In the genomic region with DNA sequence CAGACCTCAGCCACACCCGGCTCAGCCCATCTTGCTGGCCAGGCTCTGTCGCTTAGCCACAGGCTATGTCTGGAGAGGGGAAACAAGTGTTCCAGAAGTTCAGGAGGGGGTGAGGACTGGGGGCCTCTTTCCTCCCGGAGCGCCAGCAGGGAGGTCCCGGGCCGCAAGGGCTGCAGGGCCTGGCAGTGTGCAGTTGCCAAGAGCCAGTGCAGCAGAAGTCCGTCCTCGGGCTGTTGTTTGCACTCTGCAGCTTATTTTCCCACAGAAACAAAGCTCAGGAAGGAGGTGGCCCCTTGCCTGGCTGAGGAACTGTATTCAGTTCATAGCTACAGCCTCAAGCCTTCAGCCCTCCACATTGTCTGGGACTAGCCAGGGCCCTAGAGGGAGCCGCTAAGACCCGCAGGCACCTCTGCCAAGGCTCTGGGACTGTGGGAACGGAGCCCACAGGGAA, we compare ENCODE assay signal across 7 mouse cellular contexts. TPM values are rescaled to one million over a fixed set of nuclear protein-coding genes. Genes with fewer than 3 reads are reported as not detected.
DNase-seq lines count a peak whose midpoint lies in the region; ATAC-seq lines count a peak whose summit lies in the region.

No protein-coding gene starts in this region.

- H3K4me3 ChIP-seq in heart, embryonic 11.5 days (ENCODE audit: low read depth, low read length), result no peak overlapping the region
- H3K4me3 ChIP-seq in kidney, embryonic 15.5 days (replicated peaks), result no peak overlapping the region

- H3K27ac ChIP-seq in heart, embryonic 11.5 days (ENCODE audit: low read depth, low read length), result peak overlapping the region; percentile 92
- peak overlapping the region; percentile 96 for H3K27ac ChIP-seq in kidney, embryonic 15.5 days

- H3K27me3 ChIP-seq in heart, embryonic 11.5 days (ENCODE audit: control insufficient read depth, insufficient read depth, low read length), result no peaks in the 10 kb centered on the region; the same call in 1 of the 2 replicates
- peaks cover 3% of the 10 kb centered on the region; the same call in 1 of the 2 replicates for H3K27me3 ChIP-seq in kidney, embryonic 15.5 days

- H3K9me3 ChIP-seq in heart, embryonic 11.5 days (replicated peaks; ENCODE audit: control insufficient read depth, low read length), result no peaks in the 10 kb centered on the region
- H3K9me3 ChIP-seq in kidney, embryonic 15.5 days (replicated peaks), result no peaks in the 10 kb centered on the region

- peak; percentile 28 for DNase-seq in Muller cell, postnatal 12 days (ENCODE audit: inconsistent ontology term)
- DNase-seq in embryo, embryonic 10.5 days (ENCODE audit: low spot score), result peak; percentile 44
- peak; percentile 60 to 80 for DNase-seq in lung, postnatal 4 days
- no peak for DNase-seq in right cerebral cortex, postnatal 36 days (ENCODE audit: low spot score in 2 of 2)
- DNase-seq in c-Kit-positive CD71-positive TER-119-positive erythroid progenitor cells, embryonic 14.5 days (ENCODE audit: low spot score), result no peak

- 42% methylated on average over 11 of the region's 11 CpGs for WGBS in heart, embryonic 11.5 days (ENCODE audit: insufficient replicate concordance)
- WGBS in kidney, embryonic 15.5 days, result 32% methylated on average over 11 of the region's 11 CpGs

- H3K9ac ChIP-seq in heart, embryonic 11.5 days (ENCODE audit: low read depth, low read length), result peak overlapping the region; percentile 56
- H3K9ac ChIP-seq in kidney, embryonic 15.5 days, result peak overlapping the region; percentile 25; the same call in 1 of the 2 replicates

- H3K36me3 ChIP-seq in heart, embryonic 11.5 days (ENCODE audit: control insufficient read depth, insufficient read depth, low read length), result no peaks in the 10 kb centered on the region
- no peaks in the 10 kb centered on the region for H3K36me3 ChIP-seq in kidney, embryonic 15.5 days

- H3K4me1 ChIP-seq in heart, embryonic 11.5 days (ENCODE audit: control insufficient read depth, insufficient read depth, low read length), result peaks cover 77% of the 10 kb centered on the region
- H3K4me1 ChIP-seq in kidney, embryonic 15.5 days, result peaks cover 83% of the 10 kb centered on the region

- ATAC-seq in heart, embryonic 11.5 days (replicated peaks; ENCODE audit: insufficient number of reproducible peaks, low FRiP score, low TSS enrichment), result peak; percentile 6; the same call in 1 of the 2 replicates
- no peak for ATAC-seq in kidney, embryonic 15.5 days (replicated peaks; ENCODE audit: low FRiP score)

- H3K4me2 ChIP-seq in heart, embryonic 11.5 days, result peak overlapping the region; percentile 20; the same call in 1 of the 2 replicates
- H3K4me2 ChIP-seq in kidney, embryonic 15.5 days, result peak overlapping the region; percentile 24

RNA-seq across cellular contexts. Expression of gene Wbp2, which starts 15.2 kb away (rescaled TPM):
- 129 and 144 TPM in 2 replicates for polyA plus RNA-seq in heart, embryonic 11.5 days (2014; fragmentation: Nextera tagmentation; extraction: Ambion mirVana)
- 82.1 and 101 TPM in 2 replicates for polyA plus RNA-seq in kidney, embryonic 15.5 days (2015; fragmentation: Nextera tagmentation; extraction: Ambion mirVana)

RNA-seq across cellular contexts. Expression of gene Unc13d, which starts 24.2 kb away (rescaled TPM):
- polyA plus RNA-seq in heart, embryonic 11.5 days (2014; fragmentation: Nextera tagmentation; extraction: Ambion mirVana), result 2.3 and 2.6 TPM in 2 replicates
- polyA plus RNA-seq in kidney, embryonic 15.5 days (2015; fragmentation: Nextera tagmentation; extraction: Ambion mirVana), result 1.3 and 1.5 TPM in 2 replicates

RNA-seq across cellular contexts. Expression of gene Trim47, which starts 25.1 kb away (rescaled TPM):
- 38.3 and 40.2 TPM in 2 replicates for polyA plus RNA-seq in heart, embryonic 11.5 days (2014; fragmentation: Nextera tagmentation; extraction: Ambion mirVana)
- polyA plus RNA-seq in kidney, embryonic 15.5 days (2015; fragmentation: Nextera tagmentation; extraction: Ambion mirVana), result 21.4 and 24.6 TPM in 2 replicates

RNA-seq across cellular contexts. Expression of gene Trim65, which starts 29.0 kb away (rescaled TPM):
- polyA plus RNA-seq in heart, embryonic 11.5 days (2014; fragmentation: Nextera tagmentation; extraction: Ambion mirVana), result 3.9 and 4.5 TPM in 2 replicates
- 4.5 and 5.4 TPM in 2 replicates for polyA plus RNA-seq in kidney, embryonic 15.5 days (2015; fragmentation: Nextera tagmentation; extraction: Ambion mirVana)

RNA-seq across cellular contexts. Expression of gene Mrpl38, which starts 36.7 kb away (rescaled TPM):
- polyA plus RNA-seq in heart, embryonic 11.5 days (2014; fragmentation: Nextera tagmentation; extraction: Ambion mirVana), result 109 and 116 TPM in 2 replicates
- 102 and 112 TPM in 2 replicates for polyA plus RNA-seq in kidney, embryonic 15.5 days (2015; fragmentation: Nextera tagmentation; extraction: Ambion mirVana)

Comparison
In these comparisons a context has a peak if more than half of its experiments do, and no peak if none do; other contexts are left out.
1. DNase-seq: peak in Muller cell, postnatal 12 days (single experiment), embryo, embryonic 10.5 days (single experiment) and lung, postnatal 4 days (2 of 2); none in right cerebral cortex, postnatal 36 days (0 of 2) and c-Kit-positive CD71-positive TER-119-positive erythroid progenitor cells, embryonic 14.5 days (single experiment).